Mouse (Mus musculus) liver, adult 2 months (tissue): ENCODE data around the gene Foxn2. TPM values are rescaled to one million over a fixed set of nuclear protein-coding genes. Genes with fewer than 3 reads are reported as not detected.

Experiments
- DNase-seq: peaks from one replicate; pipeline ENCODE4 v3.0.0-alpha.2; 2011; ENCODE audit warnings: low read depth, low spot score; ENCODE audit errors: extremely low read depth
- H3K27ac ChIP-seq: fragments of 200-500 bp; replicated peaks from 2 replicates; pipeline ENCODE4 v1.5.1; 2012; ENCODE audit warnings: low read depth, mild to moderate bottlenecking, control low read depth, inconsistent platforms, low read length; ENCODE audit not compliant: insufficient read depth
- H3K27me3 ChIP-seq: fragments of 200-500 bp; 2 replicates; pipeline ENCODE4 v1.6.1; 2012; ENCODE audit warnings: mild to moderate bottlenecking, moderate library complexity, low read length, inconsistent platforms; ENCODE audit not compliant: control insufficient read depth, insufficient read depth
- H3K36me3 ChIP-seq: fragments of 200-500 bp; 2 replicates; pipeline ENCODE4 v1.6.1; 2012; ENCODE audit warnings: low read length, inconsistent platforms; ENCODE audit not compliant: control insufficient read depth, insufficient read depth
- H3K4me1 ChIP-seq: fragments of 200-500 bp; 2 replicates; pipeline ENCODE4 v1.6.1; 2011; ENCODE audit warnings: low read length; ENCODE audit not compliant: control insufficient read depth, insufficient read depth
- H3K4me3 ChIP-seq: fragments of 200-500 bp; 2 replicates; pipeline ENCODE4 v1.5.1; 2011; ENCODE audit warnings: low read depth, mild to moderate bottlenecking, control low read depth, low read length, moderate library complexity; ENCODE audit not compliant: insufficient read depth
- H3K79me2 ChIP-seq: fragments of 200-500 bp; 2 replicates; pipeline ENCODE4 v1.6.1; 2012; ENCODE audit warnings: inconsistent platforms, mild to moderate bottlenecking, low read length, moderate library complexity; ENCODE audit not compliant: control insufficient read depth, insufficient read depth
- H3K9ac ChIP-seq: fragments of 200-500 bp; 2 replicates; pipeline ENCODE4 v1.6.1; 2012; ENCODE audit warnings: low read depth, mild to moderate bottlenecking, control low read depth, inconsistent platforms, low read length
- CTCF ChIP-seq: fragments of 200-500 bp; IDR thresholded peaks from 2 replicates; pipeline ENCODE4 v1.5.1; 2011; ENCODE audit warnings: low read depth, low read length, control low read depth
- POLR2A ChIP-seq: fragments of 200-500 bp; IDR thresholded peaks from 2 replicates; pipeline ENCODE4 v1.6.1; 2011; ENCODE audit warnings: low read length, control low read depth; ENCODE audit not compliant: insufficient read depth; ENCODE audit errors: extremely low read depth
- WGBS: fragments of 180-500 bp; shearing (Covaris S2); methylation state at CpG from one replicate; pipeline ENCODE4 v1.1.7; 2018; 5-methylcytosine and 5-hydroxymethylcytosine counted together
- polyA plus RNA-seq: library from polyadenylated mRNA; depleted of rRNA; stranded (reverse); fragments of >200 nt; gene quantifications from 2 replicates; pipeline ENCODE4 v1.2.3, GENCODE M21; 2012
- total RNA-seq: library from RNA; depleted of rRNA; stranded (reverse); fragments of >200 nt; gene quantifications from 2 replicates; pipeline ENCODE4 v1.2.3, GENCODE M21; 2014

Foxn2 gene
- total and polyA plus RNA-seq, 2 experiments = 2.9 to 12.3 TPM

DNA sequence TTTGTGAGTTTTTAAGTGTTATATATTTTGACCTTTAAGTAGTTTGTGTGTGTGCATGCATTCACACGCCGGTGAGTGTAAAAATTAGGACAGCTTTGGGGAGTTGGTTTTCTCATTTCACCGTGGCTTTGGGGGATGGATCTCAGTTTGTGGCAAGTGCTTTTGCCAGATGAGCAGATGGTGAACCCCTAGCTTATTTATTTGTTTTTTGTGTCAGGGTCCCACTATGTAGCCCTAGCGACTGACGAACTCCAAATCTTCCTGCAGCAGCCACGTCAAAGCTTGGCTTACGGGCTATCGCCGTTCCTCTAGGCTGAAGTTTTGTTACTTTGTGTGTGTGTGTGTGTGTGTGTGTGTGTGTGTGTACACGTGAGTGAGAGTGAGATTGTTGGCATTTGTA lies 50.0 kb downstream of the Foxn2 start:
- Histone ChIP-seq H3K27ac (no peak overlapping the region), H3K27me3 (no peaks in the 10 kb centered on the region), H3K9ac (no peak overlapping the region), H3K36me3 (peaks cover 18% of the 10 kb centered on the region), H3K4me3 (no peak overlapping the region), H3K4me1 (no peaks in the 10 kb centered on the region), H3K79me2 (no peaks in the 10 kb centered on the region)
- 94% methylated on average over 10 of the region's 10 CpGs for WGBS
- DNase-seq = no peak
- TF ChIP-seq POLR2A (no peak), CTCF (no peak)

- Histone ChIP-seq H3K4me3 (no peak overlapping the region), H3K9ac (no peak overlapping the region), H3K27ac (no peak overlapping the region), H3K36me3 (peaks cover 17% of the 10 kb centered on the region), H3K4me1 (no peaks in the 10 kb centered on the region), H3K27me3 (no peaks in the 10 kb centered on the region), H3K79me2 (no peaks in the 10 kb centered on the region)
- no peak for DNase-seq
- WGBS = 98% methylated on average over 13 of the region's 13 CpGs
- TF ChIP-seq CTCF (no peak), POLR2A (no peak)
Measured at GRCm38 (mm10) chr17:88491366-88492106, 51.0 kb downstream of the Foxn2 start.

DNA sequence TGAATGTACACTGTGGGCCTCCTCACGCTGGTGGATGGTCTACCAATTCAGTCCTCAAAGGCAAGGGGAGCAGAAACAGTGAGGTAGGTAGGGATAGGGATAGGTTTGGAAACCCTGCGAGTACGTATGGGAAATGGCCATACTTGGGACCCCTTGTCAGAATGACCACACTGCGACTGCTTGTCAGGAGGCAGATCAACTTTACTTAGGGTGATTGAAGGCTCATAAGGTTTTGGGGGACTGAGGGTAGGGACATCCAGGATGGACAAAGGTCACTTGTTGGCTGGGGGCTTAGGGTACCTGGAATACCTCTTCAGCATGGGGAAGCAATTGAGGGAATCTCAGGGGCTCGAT lies 51.6 kb downstream of the Foxn2 start:
- Histone ChIP-seq H3K4me3 (no peak overlapping the region), H3K27ac (no peak overlapping the region), H3K4me1 (no peaks in the 10 kb centered on the region), H3K79me2 (no peaks in the 10 kb centered on the region), H3K36me3 (peaks cover 17% of the 10 kb centered on the region), H3K27me3 (no peaks in the 10 kb centered on the region), H3K9ac (no peak overlapping the region)
- TF ChIP-seq CTCF (no peak), POLR2A (no peak)
- 94% methylated on average over 5 of the region's 5 CpGs for WGBS
- DNase-seq = no peak

DNA sequence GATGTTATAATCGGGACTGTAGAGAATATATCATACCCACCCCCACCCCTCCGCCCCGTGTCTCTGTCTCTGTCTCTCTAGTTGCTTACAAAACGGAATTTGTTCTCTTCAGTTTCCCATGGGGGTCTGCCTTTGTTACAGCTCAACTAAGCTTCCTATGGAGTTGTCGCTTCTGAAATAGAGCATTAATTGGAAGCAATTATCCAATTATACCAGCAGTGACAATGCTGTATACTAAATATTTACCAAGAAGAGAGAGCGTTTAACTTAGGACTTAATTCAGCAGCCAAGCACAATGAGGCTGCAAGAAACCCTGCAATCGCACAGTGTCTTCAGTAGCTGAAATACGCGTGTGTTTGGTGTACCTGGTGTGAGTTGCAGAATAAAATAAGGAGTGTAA lies 53.0 kb downstream of the Foxn2 start:
- WGBS = 92% methylated on average over 9 of the region's 9 CpGs
- DNase-seq = no peak

DNA sequence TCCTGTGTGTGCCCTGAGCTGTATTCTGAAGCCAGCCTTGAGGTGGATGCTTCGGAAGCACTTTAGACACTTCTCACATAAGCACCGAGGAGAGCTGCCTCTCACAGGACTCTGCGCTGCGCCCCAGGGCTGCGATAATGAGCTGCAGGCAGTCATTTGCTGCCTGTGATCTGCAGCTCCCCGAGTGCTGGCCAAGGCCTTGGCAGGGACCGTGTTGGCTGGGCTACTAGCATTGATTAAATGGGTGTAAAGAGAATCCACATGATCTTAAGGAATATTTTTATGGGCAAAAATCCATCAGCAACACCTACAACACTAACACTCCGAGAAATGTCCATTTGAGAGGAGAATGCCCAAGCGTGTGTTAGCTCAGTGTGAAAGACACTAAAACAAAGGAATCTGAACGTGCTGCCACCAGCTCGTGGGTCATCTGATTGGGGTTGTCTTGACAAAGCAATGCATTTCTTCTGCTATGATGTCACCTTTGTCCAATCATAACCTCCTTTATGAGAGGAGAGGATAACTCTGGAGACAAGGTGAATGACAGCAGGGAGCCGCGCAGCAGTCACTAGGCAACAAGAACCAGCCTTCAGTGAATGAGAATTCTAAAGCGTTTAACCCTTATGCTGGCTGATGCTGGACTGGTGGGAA lies 53.7 kb downstream of the Foxn2 start:
- Histone ChIP-seq H3K4me3 (no peak overlapping the region), H3K27ac (no peak overlapping the region), H3K27me3 (no peaks in the 10 kb centered on the region), H3K79me2 (no peaks in the 10 kb centered on the region), H3K9ac (no peak overlapping the region), H3K36me3 (peaks cover 16% of the 10 kb centered on the region), H3K4me1 (no peaks in the 10 kb centered on the region)
- WGBS = 88% methylated on average over 14 of the region's 14 CpGs
- no peak for TF ChIP-seq CTCF
- TF ChIP-seq POLR2A = no peak
- DNase-seq = no peak

More for the DNA sequence above, 53.0 kb downstream of the Foxn2 start:
- peaks cover 15% of the 10 kb centered on the region for H3K36me3 ChIP-seq
- no peaks in the 10 kb centered on the region for H3K79me2 ChIP-seq
- H3K4me1 ChIP-seq = no peaks in the 10 kb centered on the region
- TF ChIP-seq CTCF = no peak
- no peak for TF ChIP-seq POLR2A
- no peak overlapping the region for H3K4me3 ChIP-seq
- no peaks in the 10 kb centered on the region for H3K27me3 ChIP-seq
- H3K9ac ChIP-seq = no peak overlapping the region
- no peak overlapping the region for H3K27ac ChIP-seq

DNA sequence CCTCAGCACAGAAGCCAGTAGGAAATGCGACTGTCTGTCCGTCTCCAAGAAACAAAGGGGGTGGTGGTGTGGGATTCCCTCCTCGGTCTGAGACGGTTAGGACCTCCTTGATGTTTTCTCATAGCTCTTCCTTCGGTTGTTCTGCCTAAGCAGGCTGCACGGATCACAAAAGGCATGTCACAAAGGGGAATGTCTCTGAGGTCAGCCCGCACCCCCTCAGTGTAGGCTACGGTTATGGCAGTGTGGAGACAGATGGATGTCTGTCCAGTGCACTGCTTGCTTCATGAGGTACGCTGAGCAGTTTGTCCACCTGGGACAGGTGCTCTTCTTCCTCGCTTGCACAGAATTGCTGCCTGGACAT lies 54.2 kb downstream of the Foxn2 start:
- Histone ChIP-seq H3K4me3 (no peak overlapping the region), H3K79me2 (no peaks in the 10 kb centered on the region), H3K36me3 (peaks cover 16% of the 10 kb centered on the region), H3K9ac (no peak overlapping the region), H3K27me3 (no peaks in the 10 kb centered on the region), H3K4me1 (no peaks in the 10 kb centered on the region), H3K27ac (no peak overlapping the region)
- DNase-seq = no peak
- TF ChIP-seq CTCF (no peak), POLR2A (no peak)
- WGBS = 95% methylated on average over 10 of the region's 10 CpGs
